Mouse (Mus musculus): ENCODE data around the gene Wdhd1. TPM values are rescaled to one million over a fixed set of nuclear protein-coding genes. Genes with fewer than 3 reads are reported as not detected.

The Wdhd1 gene
- polyA plus RNA-seq, 1 experiment: 4.3 TPM

GRCm38 (mm10) chr14:47191861-47192260 lies 84.8 kb downstream of the Wdhd1 start:
- no peak overlapping the region for H3K4me3 ChIP-seq (ENCODE audit: control insufficient read depth, low read depth, low read length)
- no peaks in the 10 kb centered on the region for H3K36me3 ChIP-seq (ENCODE audit: control insufficient read depth, insufficient read depth, low read length)
- no peaks in the 10 kb centered on the region for H3K27me3 ChIP-seq (ENCODE audit: control insufficient read depth, insufficient read depth, low read length)
- H3K27ac ChIP-seq (ENCODE audit: control insufficient read depth, insufficient read depth, low read depth, low read length): no peak overlapping the region
- H3K4me1 ChIP-seq (ENCODE audit: control insufficient read depth, insufficient read depth, low read length): peaks cover 4% of the 10 kb centered on the region
- TF ChIP-seq POLR2A (IDR thresholded peaks at IDR 0.05; ENCODE audit: control insufficient read depth, low read depth, low read length) (no peak), CTCF (IDR thresholded peaks at IDR 0.05; ENCODE audit: control insufficient read depth, insufficient read depth, insufficient replicate concordance, low read depth, low read length) (no peak)

Other genes with a start within 250 kb of the Wdhd1 start
- gene Gch1, start 87.4 kb downstream of the Wdhd1 start, polyA plus RNA-seq (2012; rRNA removed): 0.67 and 0.81 TPM in 2 replicates
- 1.1 and 1.6 TPM in 2 replicates for gene Socs4, start 74 bp upstream of the Wdhd1 start, polyA plus RNA-seq (2012; rRNA removed)
- 41.8 and 43.7 TPM in 2 replicates for gene Mapk1ip1l, start 21.4 kb upstream of the Wdhd1 start, polyA plus RNA-seq (2012; rRNA removed)
- gene Lgals3, start 90.9 kb upstream of the Wdhd1 start, polyA plus RNA-seq (2012; rRNA removed): 8.9 and 13.5 TPM in 2 replicates
- 5.3 and 5.9 TPM in 2 replicates for gene Dlgap5, start 141.6 kb upstream of the Wdhd1 start, polyA plus RNA-seq (2012; rRNA removed)
- 51.5 and 52.5 TPM in 2 replicates for gene Fbxo34, start 173.6 kb upstream of the Wdhd1 start, polyA plus RNA-seq (2012; rRNA removed)

All from testis, adult 2 months (tissue).